Mouse (Mus musculus): ENCODE measurements at regions not wholly inside any gene's neighbourhood (a gene's known extent, or its start where the extent isn't known, plus 50 kb on each side); places are given as distances from the start of the nearest gene placed in this dataset.

- no peak overlapping the region for H3K9ac ChIP-seq (ENCODE audit: control insufficient read depth, low read depth, low read length, poor library complexity, severe bottlenecking)
- H3K27me3 ChIP-seq (ENCODE audit: control insufficient read depth in 1 of 2, insufficient read depth in 2 of 2, low read length in 2 of 2): no peaks in the 10 kb centered on the region
- H3K4me1 ChIP-seq (ENCODE audit: control insufficient read depth in 1 of 2, insufficient read depth in 2 of 2, low read length in 2 of 2): no peaks in the 10 kb centered on the region
- no peak overlapping the region for H3K4me3 ChIP-seq (ENCODE audit: control insufficient read depth in 1 of 2, insufficient read depth in 1 of 2, low read depth in 2 of 2, low read length in 2 of 2)
- TF ChIP-seq ZC3H11A (IDR thresholded peaks at IDR 0.05; ENCODE audit: low read depth, low read length) (no peak), ZMIZ1 (IDR thresholded peaks at IDR 0.05; ENCODE audit: low read depth, low read length) (no peak), CTCF (IDR thresholded peaks at IDR 0.05 in 2 of 3, conservative IDR thresholded peaks at IDR 0.05 in 1 of 3; ENCODE audit: control insufficient read depth in 1 of 3, insufficient read depth in 1 of 3, low read depth in 2 of 3, low read length in 3 of 3, poor library complexity in 1 of 3, severe bottlenecking in 1 of 3) (no peak), KAT2A (conservative IDR thresholded peaks at IDR 0.05; ENCODE audit: low read depth, low read length) (no peak), USF2 (IDR thresholded peaks at IDR 0.05; ENCODE audit: borderline replicate concordance in 1 of 2, insufficient read depth in 1 of 2, low read depth in 1 of 2, low read length in 2 of 2) (no peak), MAFK (IDR thresholded peaks at IDR 0.05; ENCODE audit: borderline replicate concordance, low read depth, low read length) (no peak), RCOR1 (IDR thresholded peaks at IDR 0.05; ENCODE audit: low read depth, low read length) (no peak), GATA1 (IDR thresholded peaks at IDR 0.05; ENCODE audit: low read depth, low read length) (no peak), BHLHE40 (IDR thresholded peaks at IDR 0.05; ENCODE audit: borderline replicate concordance, low read depth, low read length) (no peak), MYB (IDR thresholded peaks at IDR 0.05; ENCODE audit: low read depth, low read length) (no peak), E2F4 (IDR thresholded peaks at IDR 0.05; ENCODE audit: borderline replicate concordance, low read depth, low read length) (no peak), SMC3 (IDR thresholded peaks at IDR 0.05; ENCODE audit: low read depth, low read length) (no peak), HCFC1 (IDR thresholded peaks at IDR 0.05; ENCODE audit: low read depth, low read length) (no peak), UBTF (IDR thresholded peaks at IDR 0.05; ENCODE audit: borderline replicate concordance, insufficient read depth, low read depth, low read length) (no peak), MAZ (IDR thresholded peaks at IDR 0.05; ENCODE audit: low read depth, low read length) (no peak)
- H3K36me3 ChIP-seq (ENCODE audit: control insufficient read depth in 1 of 2, insufficient read depth in 2 of 2, low read length in 2 of 2): no peaks in the 10 kb centered on the region
- no peak for DNase-seq (ENCODE audit: low read depth, low spot score)
- no peaks in the 10 kb centered on the region for H3K79me2 ChIP-seq (ENCODE audit: control insufficient read depth, insufficient read depth, low read length, poor library complexity)
- no peaks in the 10 kb centered on the region for H3K9me3 ChIP-seq (replicated peaks; ENCODE audit: insufficient read depth, low read length)
- no peak overlapping the region for H3K27ac ChIP-seq (ENCODE audit: control insufficient read depth, low read depth, low read length)
These were observed 173.1 kb downstream of the Gxylt1 start for GRCm38 (mm10) chr15:93101881-93102280.

GRCm38 (mm10) chr15:93100837-93101236 is 174.1 kb downstream of the Gxylt1 start:
- Histone ChIP-seq H3K79me2 (ENCODE audit: control insufficient read depth, insufficient read depth, low read length, poor library complexity) (no peaks in the 10 kb centered on the region), H3K9me3 (replicated peaks; ENCODE audit: insufficient read depth, low read length) (no peaks in the 10 kb centered on the region), H3K36me3 (ENCODE audit: control insufficient read depth in 1 of 2, insufficient read depth in 2 of 2, low read length in 2 of 2) (no peaks in the 10 kb centered on the region), H3K27ac (ENCODE audit: control insufficient read depth, low read depth, low read length) (no peak overlapping the region), H3K9ac (ENCODE audit: control insufficient read depth, low read depth, low read length, poor library complexity, severe bottlenecking) (no peak overlapping the region), H3K4me1 (ENCODE audit: control insufficient read depth in 1 of 2, insufficient read depth in 2 of 2, low read length in 2 of 2) (no peaks in the 10 kb centered on the region), H3K4me3 (ENCODE audit: control insufficient read depth in 1 of 2, insufficient read depth in 1 of 2, low read depth in 2 of 2, low read length in 2 of 2) (no peak overlapping the region), H3K27me3 (ENCODE audit: control insufficient read depth in 1 of 2, insufficient read depth in 2 of 2, low read length in 2 of 2) (no peaks in the 10 kb centered on the region)
- TF ChIP-seq SMC3 (IDR thresholded peaks at IDR 0.05; ENCODE audit: low read depth, low read length): no peak
- TF ChIP-seq POLR2AphosphoS5 (IDR thresholded peaks at IDR 0.05; ENCODE audit: borderline replicate concordance, low read depth, low read length): no peak
- TF ChIP-seq ZNF384 (IDR thresholded peaks at IDR 0.05; ENCODE audit: low read depth, low read length): no peak
- no peak for TF ChIP-seq TBP (IDR thresholded peaks at IDR 0.05; ENCODE audit: low read depth, low read length)
- TF ChIP-seq TAL1 (IDR thresholded peaks at IDR 0.05; ENCODE audit: low read length): no peak
- DNase-seq (ENCODE audit: low read depth, low spot score): no peak
